8 mouse cellular contexts compared by ENCODE assay signal in genomic region chr11:32455507-32456141, GRCm38 (mm10). TPM values are rescaled to one million over a fixed set of nuclear protein-coding genes. Genes with fewer than 3 reads are reported as not detected.
A peak's percentile ranks its signal among the peaks of the same experiment; 100 is the strongest.
DNase-seq lines count a peak whose midpoint lies in the region; ATAC-seq and TF ChIP-seq lines count a peak whose summit lies in the region.

No protein-coding gene starts in this region.

- H3K4me3 ChIP-seq in intestine, embryonic 14.5 days (ENCODE audit: low read depth, low read length), result peak overlapping the region; percentile 78
- H3K4me3 ChIP-seq in liver, embryonic 16.5 days (ENCODE audit: low read depth, low read length), result peak overlapping the region; percentile 87
- H3K4me3 ChIP-seq in neural tube, embryonic 14.5 days (ENCODE audit: low read depth, low read length), result peak overlapping the region; percentile 92

- no peak for TF ChIP-seq CTCF in brain, embryonic 14.5 days (IDR thresholded peaks at IDR 0.05; ENCODE audit: borderline replicate concordance, extremely low read depth, insufficient read depth, insufficient read length)

- H3K9me3 ChIP-seq in intestine, embryonic 14.5 days (ENCODE audit: control insufficient read depth, low read length), result no peaks in the 10 kb centered on the region
- no peaks in the 10 kb centered on the region for H3K9me3 ChIP-seq in liver, embryonic 16.5 days (replicated peaks; ENCODE audit: control insufficient read depth, low read length)
- H3K9me3 ChIP-seq in neural tube, embryonic 14.5 days (ENCODE audit: control insufficient read depth, low read length), result no peaks in the 10 kb centered on the region

- peak; percentile 32 to 39 for DNase-seq in urinary bladder, adult 18-20 months (ENCODE audit: low spot score in 2 of 2)
- no peak for DNase-seq in urinary bladder, adult 2 months (ENCODE audit: low spot score)
- peak; percentile 73 for DNase-seq in brain, embryonic 14.5 days (ENCODE audit: low read depth)
- peak; percentile 41 to 49 for DNase-seq in gastrocnemius, postnatal 36 days
- no peak for DNase-seq in intestine, embryonic 14.5 days (ENCODE audit: low spot score)
- DNase-seq in natural killer cell, adult 2 months (ENCODE audit: low spot score in 2 of 2), result no peak

- ATAC-seq in intestine, embryonic 14.5 days (replicated peaks; ENCODE audit: low FRiP score, low TSS enrichment, low read depth), result peak; percentile 24; the same call in 1 of the 2 replicates
- ATAC-seq in liver, embryonic 16.5 days (ENCODE audit: low read depth), result 0 out of 2 replicates have a peak, but pooled peaks have one; percentile 2
- peak; percentile 41 for ATAC-seq in neural tube, embryonic 14.5 days (ENCODE audit: low read depth)

- peaks cover 11% of the 10 kb centered on the region; the same call in 1 of the 2 replicates for H3K4me1 ChIP-seq in intestine, embryonic 14.5 days (replicated peaks; ENCODE audit: control insufficient read depth, insufficient read depth, low read length)
- peaks cover 17% of the 10 kb centered on the region for H3K4me1 ChIP-seq in liver, embryonic 16.5 days (ENCODE audit: control insufficient read depth, low read depth, low read length)
- peaks cover 9% of the 10 kb centered on the region for H3K4me1 ChIP-seq in neural tube, embryonic 14.5 days (ENCODE audit: control insufficient read depth, insufficient read depth, low read length)

- intact Hi-C loops in gastrocnemius, postnatal 36 days (cut with DNase I), result no loop called here

- H3K27ac ChIP-seq in intestine, embryonic 14.5 days (ENCODE audit: low read depth), result peak overlapping the region; percentile 93
- H3K27ac ChIP-seq in liver, embryonic 16.5 days (ENCODE audit: low read length), result peak overlapping the region; percentile 82
- H3K27ac ChIP-seq in neural tube, embryonic 14.5 days (ENCODE audit: low read depth, low read length), result peak overlapping the region; percentile 95

- H3K27me3 ChIP-seq in intestine, embryonic 14.5 days (replicated peaks; ENCODE audit: control insufficient read depth, insufficient read depth, low read length), result no peaks in the 10 kb centered on the region
- peaks cover 18% of the 10 kb centered on the region for H3K27me3 ChIP-seq in liver, embryonic 16.5 days (ENCODE audit: control insufficient read depth, insufficient read depth, low read depth, low read length)
- H3K27me3 ChIP-seq in neural tube, embryonic 14.5 days (ENCODE audit: control insufficient read depth, insufficient read depth, low read length), result no peaks in the 10 kb centered on the region

- peak overlapping the region; percentile 92 for H3K4me2 ChIP-seq in intestine, embryonic 14.5 days (ENCODE audit: low read length)
- H3K4me2 ChIP-seq in liver, embryonic 16.5 days (ENCODE audit: low read depth, low read length), result peak overlapping the region; percentile 99
- peak overlapping the region; percentile 86 for H3K4me2 ChIP-seq in neural tube, embryonic 14.5 days (ENCODE audit: low read depth, low read length)

- no peak for TF ChIP-seq POLR2A in brain, embryonic 14.5 days (IDR thresholded peaks at IDR 0.05; ENCODE audit: borderline replicate concordance, extremely low read depth, insufficient read depth, insufficient read length, poor library complexity, severe bottlenecking)

- no peaks in the 10 kb centered on the region for H3K36me3 ChIP-seq in intestine, embryonic 14.5 days (ENCODE audit: control insufficient read depth, insufficient read depth, low read length)
- no peaks in the 10 kb centered on the region for H3K36me3 ChIP-seq in liver, embryonic 16.5 days (ENCODE audit: control insufficient read depth, insufficient read depth)
- no peaks in the 10 kb centered on the region for H3K36me3 ChIP-seq in neural tube, embryonic 14.5 days (ENCODE audit: control insufficient read depth, insufficient read depth, low read length)

- under 1% methylated on average over 51 of the region's 58 CpGs for WGBS in intestine, embryonic 14.5 days
- WGBS in liver, embryonic 16.5 days (ENCODE audit: insufficient replicate concordance), result under 1% methylated on average over 51 of the region's 58 CpGs
- WGBS in neural tube, embryonic 14.5 days, result 0% methylated on average over 48 of the region's 58 CpGs

- peak overlapping the region; percentile 97 for H3K9ac ChIP-seq in intestine, embryonic 14.5 days (ENCODE audit: low read length)
- peak overlapping the region; percentile 84 for H3K9ac ChIP-seq in liver, embryonic 16.5 days (ENCODE audit: low read depth, low read length)
- H3K9ac ChIP-seq in neural tube, embryonic 14.5 days (replicated peaks; ENCODE audit: low read depth, low read length), result peak overlapping the region; percentile 92

RNA-seq across cellular contexts. Expression of gene Ubtd2, which starts 0.5 kb away (rescaled TPM):
- 18.7 and 21.2 TPM in 2 replicates for polyA plus RNA-seq in urinary bladder, adult 2 months (2012; rRNA removed)
- polyA plus RNA-seq in brain, embryonic 14.5 days (2012; rRNA removed), result 60.6 and 70.7 TPM in 2 replicates
- 10 to 100 TPM in 1 of 2 experiments, 1 to 10 TPM in 1; 9.0 to 11.2 TPM for total RNA-seq in gastrocnemius, postnatal 36 days (2021)
- 48.6 and 57.6 TPM in 2 replicates for polyA plus RNA-seq in intestine, embryonic 14.5 days (2014; fragmentation: Nextera tagmentation; extraction: Ambion mirVana)
- polyA plus RNA-seq in liver, embryonic 16.5 days (2015; fragmentation: Nextera tagmentation; extraction: Ambion mirVana), result 3.8 and 4.5 TPM in 2 replicates
- 52.5 and 55.5 TPM in 2 replicates for polyA plus RNA-seq in neural tube, embryonic 14.5 days (2014; fragmentation: Nextera tagmentation; extraction: Ambion mirVana)

Comparison
In these comparisons a context has a peak if more than half of its experiments do, and no peak if none do; other contexts are left out.
1. DNase-seq: peak in urinary bladder, adult 18-20 months (2 of 2), brain, embryonic 14.5 days (single experiment) and gastrocnemius, postnatal 36 days (2 of 2); none in urinary bladder, adult 2 months (single experiment), intestine, embryonic 14.5 days (single experiment) and natural killer cell, adult 2 months (0 of 2).
2. Peak in every context shown above with its lines, with median percentiles within 50 percentile points of each other: ATAC-seq, H3K27ac ChIP-seq, H3K4me2 ChIP-seq, H3K4me3 ChIP-seq and H3K9ac ChIP-seq.